Mouse (Mus musculus) adipocyte (in vitro differentiated cells): ENCODE measurements at regions not wholly inside any gene's neighbourhood (a gene's known extent, or its start where the extent isn't known, plus 50 kb on each side); places are given as distances from the start of the nearest gene placed in this dataset.
"Not testable (repeated sequence)": the region's sequence is repeated elsewhere in the genome, so short reads cannot be mapped to it uniquely, and the experiment has no call there.

Source experiments
- DNase-seq: peaks from one replicate; pipeline ENCODE4 v3.0.0-alpha.2; 2016; ENCODE audit warnings: low spot score

GRCm38 (mm10) chr15:31989093-31989492, 188.0 kb upstream of the Tas2r119 start:
- no peak for DNase-seq

GRCm38 (mm10) chr15:31989593-31990290, 187.3 kb upstream of the Tas2r119 start:
- peak; percentile 36 for DNase-seq

GRCm38 (mm10) chr15:31997996-31998395, 179.1 kb upstream of the Tas2r119 start:
- DNase-seq: no peak

GRCm38 (mm10) chr15:31999553-31999952, 177.5 kb upstream of the Tas2r119 start:
- no peak for DNase-seq

GRCm38 (mm10) chr15:32002950-32003422, 174.1 kb upstream of the Tas2r119 start:
- DNase-seq: peak; percentile 24

GRCm38 (mm10) chr15:32003489-32003888, 173.6 kb upstream of the Tas2r119 start:
- DNase-seq: no peak

- no peak for DNase-seq
Measured at GRCm38 (mm10) chr15:32005986-32006385, 171.1 kb upstream of the Tas2r119 start.

GRCm38 (mm10) chr15:32009818-32010217, 167.3 kb upstream of the Tas2r119 start:
- DNase-seq: no peak

GRCm38 (mm10) chr15:32012044-32012443, 165.0 kb upstream of the Tas2r119 start:
- peak; percentile 73 for DNase-seq

GRCm38 (mm10) chr15:32012838-32013237, 164.3 kb upstream of the Tas2r119 start:
- no peak for DNase-seq

GRCm38 (mm10) chr15:32015169-32015568, 161.9 kb upstream of the Tas2r119 start:
- no peak for DNase-seq

- DNase-seq: peak; percentile 11
Measured at GRCm38 (mm10) chr15:32020323-32021008, 156.6 kb upstream of the Tas2r119 start.

GRCm38 (mm10) chr15:32021009-32021602, 156.0 kb upstream of the Tas2r119 start:
- DNase-seq: no peak

GRCm38 (mm10) chr15:32034091-32034490, 143.0 kb upstream of the Tas2r119 start:
- DNase-seq: no peak

- DNase-seq: no peak
Measured at GRCm38 (mm10) chr15:32034790-32035189, 142.3 kb upstream of the Tas2r119 start.

- DNase-seq: no peak
Measured at GRCm38 (mm10) chr15:32041764-32042163, 135.3 kb upstream of the Tas2r119 start.

- no peak for DNase-seq
Measured at GRCm38 (mm10) chr15:32042173-32042572, 134.9 kb upstream of the Tas2r119 start.

GRCm38 (mm10) chr15:32042589-32042988, 134.5 kb upstream of the Tas2r119 start:
- no peak for DNase-seq

GRCm38 (mm10) chr15:32043207-32043606, 133.9 kb upstream of the Tas2r119 start:
- DNase-seq: no peak

GRCm38 (mm10) chr15:32043670-32044069, 133.4 kb upstream of the Tas2r119 start:
- not testable (repeated sequence) for DNase-seq

- no peak for DNase-seq
Measured at GRCm38 (mm10) chr15:32048836-32049235, 128.3 kb upstream of the Tas2r119 start.

- DNase-seq: no peak
Measured at GRCm38 (mm10) chr15:32061573-32061972, 115.5 kb upstream of the Tas2r119 start.

GRCm38 (mm10) chr15:32082109-32082508, 95.0 kb upstream of the Tas2r119 start:
- no peak for DNase-seq
